ENCODE assay signal across 8 mouse cellular contexts in genomic region chr6:121064356-121065015, GRCm38 (mm10).
DNase-seq lines count a peak whose midpoint lies in the region; ATAC-seq and TF ChIP-seq lines count a peak whose summit lies in the region.

No protein-coding gene starts in this region.

- no peaks in the 10 kb centered on the region for H3K36me3 ChIP-seq in ES-E14 (ENCODE audit: control insufficient read depth, insufficient read depth, low read length, poor library complexity, severe bottlenecking)
- H3K36me3 ChIP-seq in hindbrain, embryonic 10.5 days = 0 out of 2 replicates have a peak, but pooled peaks cover 2% of the 10 kb centered on the region
- no peaks in the 10 kb centered on the region for H3K36me3 ChIP-seq in neural tube, embryonic 15.5 days

- peak; percentile 35 for DNase-seq in CD4-positive, CD25-positive, alpha-beta regulatory T cell, adult 2 months (ENCODE audit: low read depth, low spot score)
- DNase-seq in ES-E14 (ENCODE audit: low read depth, low spot score) = peak; percentile 75
- peak; percentile 27 for DNase-seq in hindbrain, embryonic 10.5 days (ENCODE audit: low spot score)
- DNase-seq in left cerebral cortex, postnatal 4 days = peak; percentile 41
- DNase-seq in layer of hippocampus, adult 2 months (ENCODE audit: low spot score in 2 of 2) = no peak
- no peak for DNase-seq in adrenal gland, postnatal 25 days

- H3K4me1 ChIP-seq in ES-E14 (ENCODE audit: control insufficient read depth in 2 of 2, insufficient read depth in 2 of 2, low read length in 2 of 2, poor library complexity in 1 of 2) = peaks cover 3 to 30% of the 10 kb centered on the region in 2 experiments; a peak in 3 of 4 replicates
- peaks cover 72% of the 10 kb centered on the region for H3K4me1 ChIP-seq in hindbrain, embryonic 10.5 days (replicated peaks)
- peaks cover 62% of the 10 kb centered on the region for H3K4me1 ChIP-seq in neural tube, embryonic 15.5 days

- no peaks in the 10 kb centered on the region for H3K9me3 ChIP-seq in ES-E14 (ENCODE audit: control insufficient read depth, insufficient read depth, low read depth, low read length)
- no peaks in the 10 kb centered on the region for H3K9me3 ChIP-seq in hindbrain, embryonic 10.5 days
- H3K9me3 ChIP-seq in neural tube, embryonic 15.5 days (replicated peaks) = no peaks in the 10 kb centered on the region

- 0 out of 2 replicates have a peak overlapping the region, but pooled peaks have one; percentile 11 for H3K27ac ChIP-seq in ES-E14 (ENCODE audit: insufficient read depth, low read depth, low read length, poor library complexity, severe bottlenecking)
- H3K27ac ChIP-seq in hindbrain, embryonic 10.5 days = peak overlapping the region; percentile 79
- peak overlapping the region; percentile 92 for H3K27ac ChIP-seq in neural tube, embryonic 15.5 days (replicated peaks)
- no peak overlapping the region for H3K27ac ChIP-seq in layer of hippocampus, adult 2 months

- 39% methylated on average over 17 of the region's 17 CpGs for WGBS in hindbrain, embryonic 10.5 days
- WGBS in neural tube, embryonic 15.5 days = 27% methylated on average over 17 of the region's 17 CpGs

- no peaks in the 10 kb centered on the region for H3K27me3 ChIP-seq in hindbrain, embryonic 10.5 days (ENCODE audit: insufficient read depth, poor library complexity, severe bottlenecking)
- no peaks in the 10 kb centered on the region for H3K27me3 ChIP-seq in neural tube, embryonic 15.5 days (replicated peaks)

- peak overlapping the region; percentile 52 for H3K4me2 ChIP-seq in neural tube, embryonic 15.5 days

- H3K4me3 ChIP-seq in ES-E14 (ENCODE audit: insufficient read depth in 1 of 2, low read depth in 1 of 2, low read length in 2 of 2, poor library complexity in 1 of 2, severe bottlenecking in 1 of 2) = peak overlapping the region; percentile 16 to 62; a peak in 3 of 4 replicates
- H3K4me3 ChIP-seq in hindbrain, embryonic 10.5 days = no peak overlapping the region
- peak overlapping the region; percentile 30 for H3K4me3 ChIP-seq in neural tube, embryonic 15.5 days (replicated peaks)
- H3K4me3 ChIP-seq in layer of hippocampus, adult 2 months = no peak overlapping the region

- in situ Hi-C loops in ES-E14 (cut with MboI; ENCODE audit: low sequenced_read_pairs in 2 of 2, unreplicated experiment in 2 of 2) = no loop called here

- no peak overlapping the region for H3K9ac ChIP-seq in ES-E14 (ENCODE audit: insufficient read depth, low read depth, low read length, poor library complexity, severe bottlenecking)
- peak overlapping the region; percentile 51 for H3K9ac ChIP-seq in neural tube, embryonic 15.5 days (replicated peaks)

- no peak for TF ChIP-seq CTCF in layer of hippocampus, adult 2 months (conservative IDR thresholded peaks at IDR 0.05)

- intact Hi-C loops in left cerebral cortex, postnatal 4 days (cut with DNase I) = no loop called here

- no peak for ATAC-seq in CD4-positive, CD25-positive, alpha-beta regulatory T cell, adult 4 months
- peak; percentile 92 for ATAC-seq in neural tube, embryonic 15.5 days (ENCODE audit: low FRiP score)

TF ChIP-seq in ES-E14, 5 proteins besides CTCF, POLR2A, EP300 and RAD21:
- TF ChIP-seq ZC3H11A (IDR thresholded peaks at IDR 0.05; ENCODE audit: borderline replicate concordance, low read depth, low read length) (no peak), HCFC1 (IDR thresholded peaks at IDR 0.05; ENCODE audit: borderline replicate concordance, insufficient read depth, low read length) (no peak), ZNF384 (IDR thresholded peaks at IDR 0.05; ENCODE audit: low read depth, low read length) (no peak), CHD2 (IDR thresholded peaks at IDR 0.05; ENCODE audit: low read depth, low read length) (no peak), MAFK (IDR thresholded peaks at IDR 0.05; ENCODE audit: insufficient read depth, low read depth, low read length) (no peak)

Comparison
In these comparisons a context has a peak if more than half of its experiments do, and no peak if none do; other contexts are left out.
1. DNase-seq: peak in CD4-positive, CD25-positive, alpha-beta regulatory T cell, adult 2 months (single experiment), ES-E14 (single experiment), hindbrain, embryonic 10.5 days (single experiment) and left cerebral cortex, postnatal 4 days (single experiment); none in layer of hippocampus, adult 2 months (0 of 2) and adrenal gland, postnatal 25 days (single experiment).
2. H3K4me3 ChIP-seq: peak in ES-E14 (2 of 2) and neural tube, embryonic 15.5 days (single experiment); none in hindbrain, embryonic 10.5 days (single experiment) and layer of hippocampus, adult 2 months (single experiment).